ENCODE assay signal across 8 mouse cellular contexts in genomic region chr8:126602641-126603040, GRCm38 (mm10). TPM values are rescaled to one million over a fixed set of nuclear protein-coding genes. Genes with fewer than 3 reads are reported as not detected.
DNase-seq lines count a peak whose midpoint lies in the region; ATAC-seq lines count a peak whose summit lies in the region.
"Had no signal": no experiment of that assay in that cellular context is flagged by ENCODE, and none has a peak within 500 bp of the region (broad histone marks: within the 10 kb centered on the region; RNA-seq: fewer than 3 reads in every experiment).

No protein-coding gene starts in this region.

- 0 out of 2 replicates have a peak, but pooled peaks have one; percentile 24 for ATAC-seq in forebrain, embryonic 11.5 days (replicated peaks; ENCODE audit: low FRiP score)
- ATAC-seq in limb, embryonic 12.5 days (ENCODE audit: insufficient number of reproducible peaks, insufficient read depth, low FRiP score, low TSS enrichment, low read depth): no peak
- ATAC-seq in erythroid progenitor cell, adult 5-6 weeks (replicated peaks; ENCODE audit: low FRiP score, poor library complexity, severe bottlenecking): no peak

- H3K4me1 ChIP-seq in embryonic facial prominence, embryonic 10.5 days: peaks cover 45% of the 10 kb centered on the region
- H3K4me1 ChIP-seq in forebrain, embryonic 11.5 days (replicated peaks; ENCODE audit: control insufficient read depth, insufficient read depth, low read length): peaks cover 14% of the 10 kb centered on the region
- peaks cover 38% of the 10 kb centered on the region for H3K4me1 ChIP-seq in limb, embryonic 12.5 days (replicated peaks)

- H3K27ac ChIP-seq in embryonic facial prominence, embryonic 10.5 days (replicated peaks): peak overlapping the region; percentile 80
- H3K27ac ChIP-seq in forebrain, embryonic 11.5 days (ENCODE audit: low read depth, low read length): no peak overlapping the region
- peak overlapping the region; percentile 90 for H3K27ac ChIP-seq in limb, embryonic 12.5 days

- H3K9me3 ChIP-seq in embryonic facial prominence, embryonic 10.5 days: no peaks in the 10 kb centered on the region
- H3K9me3 ChIP-seq in forebrain, embryonic 11.5 days (ENCODE audit: control insufficient read depth, low read length): no peaks in the 10 kb centered on the region
- H3K9me3 ChIP-seq in limb, embryonic 12.5 days: no peaks in the 10 kb centered on the region

- DNase-seq in layer of hippocampus, adult 9-11 months: peak; percentile 51
- no peak for DNase-seq in layer of hippocampus, postnatal 14 days (ENCODE audit: low spot score in 2 of 2)
- DNase-seq in embryonic facial prominence, embryonic 10.5 days (ENCODE audit: low spot score): no peak
- no peak for DNase-seq in forebrain, embryonic 11.5 days (ENCODE audit: low spot score)
- no peak for DNase-seq in thymus, postnatal 25 days

- H3K27me3 ChIP-seq in embryonic facial prominence, embryonic 10.5 days (replicated peaks; ENCODE audit: low read depth, poor library complexity, severe bottlenecking): peaks cover 10% of the 10 kb centered on the region
- no peaks in the 10 kb centered on the region for H3K27me3 ChIP-seq in forebrain, embryonic 11.5 days (ENCODE audit: control insufficient read depth, insufficient read depth, low read length)
- H3K27me3 ChIP-seq in limb, embryonic 12.5 days: no peaks in the 10 kb centered on the region

- H3K4me3 ChIP-seq in embryonic facial prominence, embryonic 10.5 days: no peak overlapping the region
- H3K4me3 ChIP-seq in forebrain, embryonic 11.5 days (ENCODE audit: low read depth, low read length): no peak overlapping the region
- no peak overlapping the region for H3K4me3 ChIP-seq in limb, embryonic 12.5 days (replicated peaks)

- WGBS in embryonic facial prominence, embryonic 10.5 days: 59% methylated on average over 8 of the region's 8 CpGs
- 46% methylated on average over 8 of the region's 8 CpGs for WGBS in forebrain, embryonic 11.5 days
- WGBS in limb, embryonic 12.5 days: 69% methylated on average over 8 of the region's 8 CpGs

- no peak overlapping the region for H3K9ac ChIP-seq in forebrain, embryonic 11.5 days (ENCODE audit: low read length)
- no peak overlapping the region for H3K9ac ChIP-seq in limb, embryonic 12.5 days (replicated peaks)

- no peak overlapping the region for H3K4me2 ChIP-seq in forebrain, embryonic 11.5 days (ENCODE audit: low read depth, low read length, severe bottlenecking)
- H3K4me2 ChIP-seq in limb, embryonic 12.5 days: no peak overlapping the region
- H3K4me2 ChIP-seq: liver, embryonic 11.5 days had no signal

- no peaks in the 10 kb centered on the region for H3K36me3 ChIP-seq in embryonic facial prominence, embryonic 10.5 days (replicated peaks)
- H3K36me3 ChIP-seq in forebrain, embryonic 11.5 days (ENCODE audit: control insufficient read depth, insufficient read depth, low read length): no peaks in the 10 kb centered on the region
- H3K36me3 ChIP-seq in limb, embryonic 12.5 days: no peaks in the 10 kb centered on the region

RNA-seq across cellular contexts. Expression of gene Irf2bp2, which starts 8.9 kb away (rescaled TPM):
- 10 to 100 TPM; 57.1 to 61.7 TPM for total RNA-seq in layer of hippocampus, postnatal 14 days (2021)
- polyA plus RNA-seq in embryonic facial prominence, embryonic 10.5 days (2016; fragmentation: Nextera tagmentation; extraction: Ambion mirVana): 4.5 and 5.4 TPM in 2 replicates
- polyA plus RNA-seq in forebrain, embryonic 11.5 days (2014; fragmentation: Nextera tagmentation; extraction: Ambion mirVana): 4.5 and 4.6 TPM in 2 replicates
- 9.3 and 11.0 TPM in 2 replicates for polyA plus RNA-seq in limb, embryonic 12.5 days (2016; fragmentation: Nextera tagmentation; extraction: Ambion mirVana)
- total RNA-seq in erythroid progenitor cell, adult 5-6 weeks (2015; ENCODE audit: low replicate concordance): 19.8 and 24.7 TPM in 2 replicates
- total RNA-seq in erythroid progenitor cell, adult 5-6 weeks (2017; ENCODE audit: low replicate concordance): 8.8 and 18.0 TPM in 2 replicates
